In the genomic region with DNA sequence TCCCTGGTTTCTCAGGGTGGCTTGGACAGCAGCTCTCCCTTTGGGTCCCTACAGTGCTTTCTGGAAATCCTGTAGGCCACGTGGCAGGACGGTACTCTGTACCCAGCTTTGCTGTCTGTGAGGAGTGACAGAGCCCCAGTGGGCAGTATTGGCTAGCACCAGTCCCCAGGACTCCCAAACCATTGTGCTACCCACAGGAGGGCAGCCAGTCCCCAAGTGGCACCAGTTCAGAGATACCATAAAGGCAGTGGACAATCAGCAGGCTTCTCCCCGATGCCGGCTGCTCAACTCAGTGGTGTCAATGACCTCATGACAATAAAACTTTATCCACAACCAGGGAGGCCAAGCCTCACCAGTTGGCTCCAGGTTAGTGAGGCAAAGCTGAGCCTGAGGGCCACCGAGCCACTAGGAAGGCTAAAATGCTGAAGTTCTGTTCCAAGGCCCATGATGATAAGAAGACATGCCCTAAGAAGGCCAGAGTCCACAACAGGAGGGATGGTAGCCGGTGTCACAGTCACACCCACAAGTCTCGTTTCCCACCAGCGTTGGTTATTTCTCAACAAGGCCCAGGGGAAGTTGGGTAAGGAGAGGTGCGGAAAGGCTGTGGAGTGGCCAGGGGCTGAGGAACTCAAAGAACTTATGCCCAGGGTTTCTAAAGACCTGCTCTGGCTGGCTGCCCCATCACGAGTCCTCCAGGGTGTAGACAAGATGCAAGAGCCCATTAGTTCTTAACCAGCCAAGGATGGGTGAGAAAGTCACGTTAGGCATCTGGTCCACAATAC, we compare ENCODE assay signal across 9 mouse cellular contexts. TPM values are rescaled to one million over a fixed set of nuclear protein-coding genes. Genes with fewer than 3 reads are reported as not detected.
DNase-seq lines count a peak whose midpoint lies in the region; ATAC-seq and TF ChIP-seq lines count a peak whose summit lies in the region.
"Had no signal": no experiment of that assay in that cellular context is flagged by ENCODE, and none has a peak within 500 bp of the region (broad histone marks: within the 10 kb centered on the region; RNA-seq: fewer than 3 reads in every experiment).

No protein-coding gene starts in this region.

- ATAC-seq in forebrain, embryonic 12.5 days (ENCODE audit: low FRiP score): no peak
- no peak for ATAC-seq in liver, embryonic 14.5 days (ENCODE audit: insufficient read depth)

- H3K9ac ChIP-seq in forebrain, embryonic 12.5 days: peak overlapping the region; percentile 21; the same call in 1 of the 2 replicates
- H3K9ac ChIP-seq in liver, embryonic 14.5 days (replicated peaks): peak overlapping the region; percentile 72

- no peak for TF ChIP-seq CTCF in liver, embryonic 14.5 days (IDR thresholded peaks at IDR 0.05; ENCODE audit: low read depth)
- TF ChIP-seq CTCF in small intestine, adult 2 months (IDR thresholded peaks at IDR 0.05; ENCODE audit: extremely low read depth, insufficient read length, insufficient replicate concordance, low read depth, low read length): no peak

- no peak overlapping the region for H3K27ac ChIP-seq in forebrain, embryonic 12.5 days
- H3K27ac ChIP-seq in liver, embryonic 14.5 days: no peak overlapping the region
- peak overlapping the region; percentile 63 for H3K27ac ChIP-seq in small intestine, adult 2 months (ENCODE audit: insufficient read depth, low read depth, low read length)

- TF ChIP-seq POLR2A in small intestine, adult 2 months (IDR thresholded peaks at IDR 0.05; ENCODE audit: low read depth, low read length): no peak

- H3K9me3 ChIP-seq in forebrain, embryonic 12.5 days: no peaks in the 10 kb centered on the region
- H3K9me3 ChIP-seq in liver, embryonic 14.5 days (ENCODE audit: control insufficient read depth, low read length): no peaks in the 10 kb centered on the region

- peak overlapping the region; percentile 73; the same call in 1 of the 2 replicates for H3K4me3 ChIP-seq in forebrain, embryonic 12.5 days (replicated peaks)
- H3K4me3 ChIP-seq in liver, embryonic 14.5 days (ENCODE audit: insufficient read depth in 1 of 2, low read depth in 2 of 2, low read length in 2 of 2): peak overlapping the region; percentile 72 to 86
- peak overlapping the region; percentile 82; the same call in 1 of the 2 replicates for H3K4me3 ChIP-seq in small intestine, adult 2 months (ENCODE audit: low read depth, low read length)

- DNase-seq in layer of hippocampus, adult 9-11 months: peak; percentile 25
- no peak for DNase-seq in layer of hippocampus, postnatal 14 days (ENCODE audit: low spot score in 2 of 2)
- no peak for DNase-seq in liver, embryonic 14.5 days (ENCODE audit: low read depth in 3 of 3, low spot score in 3 of 3)
- no peak for DNase-seq in adrenal gland, postnatal 4 days (ENCODE audit: low spot score in 2 of 2)
- DNase-seq in Muller cell, postnatal 12 days (ENCODE audit: inconsistent ontology term): no peak
- DNase-seq in right cerebral cortex, postnatal 14 days: no peak

- H3K36me3 ChIP-seq in forebrain, embryonic 12.5 days (replicated peaks): peaks cover 41% of the 10 kb centered on the region
- H3K36me3 ChIP-seq in liver, embryonic 14.5 days (replicated peaks; ENCODE audit: control insufficient read depth, insufficient read depth, low read depth): peaks cover 8% of the 10 kb centered on the region
- H3K36me3 ChIP-seq in small intestine, adult 2 months (ENCODE audit: control insufficient read depth, insufficient read depth, low read length): peaks cover 36% of the 10 kb centered on the region

- H3K4me1 ChIP-seq in forebrain, embryonic 12.5 days: peaks cover 27% of the 10 kb centered on the region
- H3K4me1 ChIP-seq in liver, embryonic 14.5 days (replicated peaks; ENCODE audit: control insufficient read depth in 2 of 2, insufficient read depth in 2 of 2, low read length in 1 of 2): peaks cover 10 to 18% of the 10 kb centered on the region in 2 experiments
- peaks cover 20% of the 10 kb centered on the region for H3K4me1 ChIP-seq in small intestine, adult 2 months (ENCODE audit: control insufficient read depth, insufficient read depth, insufficient read length, low read length)

- 89% methylated on average over 11 of the region's 11 CpGs for WGBS in forebrain, embryonic 12.5 days
- 61% methylated on average over 11 of the region's 11 CpGs for WGBS in liver, embryonic 14.5 days (ENCODE audit: insufficient replicate concordance)
- 40% methylated on average over 11 of the region's 11 CpGs for WGBS in small intestine, adult 2 months

- TF ChIP-seq EP300 in liver, embryonic 14.5 days (IDR thresholded peaks at IDR 0.05; ENCODE audit: low read depth): no peak

- H3K4me2 ChIP-seq in forebrain, embryonic 12.5 days: peak overlapping the region; percentile 92
- H3K4me2 ChIP-seq in liver, embryonic 14.5 days (ENCODE audit: low read depth): peak overlapping the region; percentile 94

- H3K27me3 ChIP-seq in forebrain, embryonic 12.5 days: no peaks in the 10 kb centered on the region
- H3K27me3 ChIP-seq in liver, embryonic 14.5 days (ENCODE audit: control insufficient read depth, insufficient read depth, low read length): no peaks in the 10 kb centered on the region
- no peaks in the 10 kb centered on the region for H3K27me3 ChIP-seq in small intestine, adult 2 months (ENCODE audit: control insufficient read depth, insufficient read depth, low read length)

RNA-seq across cellular contexts. Expression of a gene that starts 1.7 kb away (rescaled TPM):
- total RNA-seq in layer of hippocampus, postnatal 14 days (2021): 10 to 100 TPM; 79.7 to 95.2 TPM
- 65.8 and 66.6 TPM in 2 replicates for polyA plus RNA-seq in forebrain, embryonic 12.5 days (2016; fragmentation: Nextera tagmentation; extraction: Ambion mirVana)
- 55.7 and 71.3 TPM in 2 replicates for polyA plus RNA-seq in liver, embryonic 14.5 days (2012; rRNA removed)
- polyA plus RNA-seq in liver, embryonic 14.5 days (2014; fragmentation: Nextera tagmentation; extraction: Ambion mirVana): 23.7 and 29.4 TPM in 2 replicates
- 196 and 354 TPM in 2 replicates for polyA plus RNA-seq in small intestine, adult 2 months (2012; rRNA removed)
- total RNA-seq in adrenal gland, postnatal 4 days (2021): 100 to 1,000 TPM; 107 to 117 TPM

RNA-seq across cellular contexts. Expression of a gene that starts 5.5 kb away (rescaled TPM):
- under 1 TPM; 0.39 to 0.57 TPM for total RNA-seq in layer of hippocampus, postnatal 14 days (2021)
- polyA plus RNA-seq in forebrain, embryonic 12.5 days (2016; fragmentation: Nextera tagmentation; extraction: Ambion mirVana): 0.21 and 0.49 TPM in 2 replicates
- 1.5 and 1.8 TPM in 2 replicates for polyA plus RNA-seq in liver, embryonic 14.5 days (2012; rRNA removed)
- polyA plus RNA-seq in liver, embryonic 14.5 days (2014; fragmentation: Nextera tagmentation; extraction: Ambion mirVana): 1.4 and 1.5 TPM in 2 replicates
- polyA plus RNA-seq in small intestine, adult 2 months (2012; rRNA removed): 4.0 and 5.6 TPM in 2 replicates
- 1 to 10 TPM; 2.0 to 2.7 TPM for total RNA-seq in adrenal gland, postnatal 4 days (2021)

RNA-seq across cellular contexts. Expression of a gene that starts 11.9 kb away (rescaled TPM):
- 100 to 1,000 TPM; 266 to 272 TPM for total RNA-seq in layer of hippocampus, postnatal 14 days (2021)
- 37.1 and 42.4 TPM in 2 replicates for polyA plus RNA-seq in forebrain, embryonic 12.5 days (2016; fragmentation: Nextera tagmentation; extraction: Ambion mirVana)
- polyA plus RNA-seq in liver, embryonic 14.5 days (2012; rRNA removed): 0.02 and 0.32 TPM in 2 replicates
- not detected in 2 replicates for polyA plus RNA-seq in liver, embryonic 14.5 days (2014; fragmentation: Nextera tagmentation; extraction: Ambion mirVana)
- 1.1 and 3.3 TPM in 2 replicates for polyA plus RNA-seq in small intestine, adult 2 months (2012; rRNA removed)
- 1 to 10 TPM; 3.5 to 4.2 TPM for total RNA-seq in adrenal gland, postnatal 4 days (2021)
- total RNA-seq: liver, adult 2 months had no signal
- polyA plus RNA-seq: liver, adult 2 months had no signal

RNA-seq across cellular contexts. Expression of a gene that starts 29.6 kb away (rescaled TPM):
- total RNA-seq in layer of hippocampus, postnatal 14 days (2021): 1 to 10 TPM; 2.4 to 4.2 TPM
- polyA plus RNA-seq in forebrain, embryonic 12.5 days (2016; fragmentation: Nextera tagmentation; extraction: Ambion mirVana): 0.49 and 0.92 TPM in 2 replicates
- 4.2 and 4.6 TPM in 2 replicates for polyA plus RNA-seq in liver, embryonic 14.5 days (2012; rRNA removed)
- 3.2 and 4.7 TPM in 2 replicates for polyA plus RNA-seq in liver, embryonic 14.5 days (2014; fragmentation: Nextera tagmentation; extraction: Ambion mirVana)
- 1.5 and 3.0 TPM in 2 replicates for polyA plus RNA-seq in small intestine, adult 2 months (2012; rRNA removed)
- total RNA-seq in adrenal gland, postnatal 4 days (2021): 1 to 10 TPM in 1 of 2 experiments, under 1 TPM in 1; 0.67 to 1.2 TPM

RNA-seq across cellular contexts. Expression of a gene that starts 39.0 kb away (rescaled TPM):
- total RNA-seq in layer of hippocampus, postnatal 14 days (2021): 10 to 100 TPM; 66.7 to 70.9 TPM
- polyA plus RNA-seq in forebrain, embryonic 12.5 days (2016; fragmentation: Nextera tagmentation; extraction: Ambion mirVana): 15.3 and 16.3 TPM in 2 replicates
- polyA plus RNA-seq in liver, embryonic 14.5 days (2012; rRNA removed): 1.2 and 1.3 TPM in 2 replicates
- polyA plus RNA-seq in liver, embryonic 14.5 days (2014; fragmentation: Nextera tagmentation; extraction: Ambion mirVana): 4.6 and 7.3 TPM in 2 replicates
- polyA plus RNA-seq in small intestine, adult 2 months (2012; rRNA removed): 15.5 and 19.4 TPM in 2 replicates
- total RNA-seq in adrenal gland, postnatal 4 days (2021): 100 to 1,000 TPM; 120 to 129 TPM
